Mouse (Mus musculus): ENCODE data around the gene Cacna1d.

Gene Cacna1d

DNA sequence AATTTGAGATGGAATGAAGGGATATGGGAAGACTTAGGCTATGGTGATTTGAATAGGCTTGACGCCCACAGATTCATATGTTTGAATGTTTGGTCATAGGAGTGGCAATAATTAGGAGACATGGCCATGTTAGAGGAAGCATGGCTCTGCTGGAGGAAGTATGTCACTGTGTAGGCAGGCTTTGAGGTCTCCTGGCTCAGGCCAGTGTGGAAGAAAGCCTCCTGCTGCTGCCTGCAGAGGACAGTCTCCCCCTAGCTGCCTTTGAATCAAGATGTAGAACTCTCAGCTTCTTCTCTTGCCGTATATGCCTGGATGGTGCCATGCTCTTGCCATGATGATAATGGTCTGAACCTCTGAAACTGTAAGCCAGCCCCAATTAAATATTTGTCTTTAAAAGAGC is 120.2 kb downstream of the Cacna1d start:
- no peak for DNase-seq (ENCODE audit: low spot score)

DNA sequence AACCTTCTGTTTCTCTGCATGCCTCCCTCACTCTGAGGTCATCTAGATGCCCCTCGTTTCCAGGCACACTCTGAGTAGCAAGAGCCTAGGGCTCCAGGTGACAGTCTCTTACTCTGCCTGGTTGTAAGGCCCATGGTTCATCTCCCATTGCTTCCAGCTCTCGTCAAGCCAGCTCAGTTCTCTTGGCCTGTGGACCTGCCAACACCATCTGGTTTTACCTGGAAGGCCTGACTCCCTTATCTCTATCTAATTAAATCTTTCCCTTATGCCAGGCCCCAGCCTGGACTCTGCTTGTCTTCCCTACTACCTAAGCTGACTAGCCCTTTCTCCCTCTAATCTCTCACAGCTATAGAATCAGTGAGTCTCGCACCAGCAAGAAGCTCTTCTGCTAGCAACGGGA is 124.2 kb downstream of the Cacna1d start:
- DNase-seq (ENCODE audit: low spot score): no peak

DNA sequence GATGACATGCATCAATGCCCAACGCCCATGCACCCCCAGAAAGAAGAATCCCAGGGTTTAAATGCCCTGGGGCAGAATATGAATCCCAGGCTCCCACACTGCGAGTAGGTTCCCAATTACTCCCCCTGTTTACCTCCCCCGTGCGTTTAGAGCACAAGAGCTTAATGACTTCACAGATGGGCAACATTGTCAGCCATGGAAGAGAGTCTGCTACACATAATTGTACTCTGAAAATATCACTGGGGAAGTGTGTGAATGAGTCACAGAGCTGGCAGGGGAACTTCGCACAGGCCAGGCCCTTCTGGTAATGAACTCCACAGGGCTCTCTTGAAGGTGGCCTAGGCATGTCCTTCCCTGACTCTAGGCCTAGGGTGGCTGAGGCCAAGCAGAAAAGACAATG is 125.4 kb downstream of the Cacna1d start:
- no peak for DNase-seq (ENCODE audit: low spot score)

DNA sequence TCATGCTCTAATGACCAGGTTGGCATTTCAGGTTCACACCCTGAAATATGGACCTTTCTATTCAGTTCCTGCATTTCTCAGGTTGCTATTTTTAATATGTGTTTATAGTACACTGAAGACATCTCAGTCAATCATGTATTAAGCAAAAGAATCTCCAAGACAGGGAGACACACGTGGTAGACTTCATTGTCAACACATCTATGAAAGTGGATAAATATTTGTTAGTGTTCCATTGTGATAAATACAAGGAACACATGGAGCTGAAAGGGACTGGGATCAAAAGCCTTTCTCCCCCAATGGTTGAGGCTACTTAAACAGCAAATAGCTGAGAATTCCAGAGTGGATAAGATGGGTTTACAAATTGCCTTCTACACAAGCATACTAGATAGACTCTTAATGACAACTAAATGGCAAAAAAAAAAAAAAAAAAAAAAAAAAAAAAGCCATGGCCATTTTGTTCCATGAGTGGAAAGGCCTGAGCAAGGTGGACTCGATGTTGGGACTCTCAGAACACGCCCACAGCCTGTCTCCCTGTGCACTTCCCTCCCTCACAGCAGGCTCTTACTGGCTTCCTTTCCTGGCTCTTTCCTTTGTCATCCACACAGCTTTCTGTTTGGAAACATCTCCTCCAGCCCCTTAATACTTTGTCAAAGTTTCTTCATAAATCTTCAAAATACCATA is 127.6 kb downstream of the Cacna1d start:
- no peak for DNase-seq (ENCODE audit: low spot score)

DNA sequence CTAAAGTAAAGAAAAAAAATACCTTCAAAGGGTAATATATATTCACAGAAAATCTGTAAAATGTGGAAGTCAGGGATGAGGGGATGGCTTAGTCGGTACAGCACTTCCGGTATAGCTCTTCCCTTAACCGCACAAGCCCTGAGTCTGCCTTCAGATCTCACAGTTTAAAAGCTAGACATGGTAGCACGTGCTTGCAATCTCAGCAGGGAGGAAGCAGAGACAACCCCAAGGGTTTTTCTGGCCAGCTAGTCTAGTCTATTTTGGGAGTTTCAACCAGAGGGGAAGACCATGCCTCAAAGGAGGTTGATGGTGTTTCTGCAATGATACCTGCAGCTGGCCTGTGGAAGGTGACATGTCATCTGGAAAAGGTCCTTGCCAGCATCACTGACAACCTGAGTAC is 128.9 kb downstream of the Cacna1d start:
- no peak for DNase-seq (ENCODE audit: low spot score)

DNA sequence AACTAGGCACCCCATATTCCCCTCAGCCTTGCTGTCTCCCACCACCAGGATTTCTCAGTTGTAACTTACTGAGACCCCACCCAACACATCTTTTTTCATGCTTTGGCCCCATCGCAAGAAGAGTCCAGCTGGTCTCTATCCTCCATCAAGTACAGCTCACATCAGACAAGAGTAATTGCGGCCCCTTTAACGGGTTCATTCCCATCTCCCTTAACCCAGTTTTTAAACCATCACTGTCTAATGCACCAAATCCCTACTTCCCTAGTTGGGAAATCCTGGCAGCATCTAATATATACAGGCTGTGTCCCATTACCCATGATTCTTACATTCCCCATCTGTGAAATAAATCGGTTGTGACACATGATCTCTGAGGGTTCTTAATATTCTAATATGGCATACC is 130.8 kb downstream of the Cacna1d start:
- no peak for DNase-seq (ENCODE audit: low spot score)

DNA sequence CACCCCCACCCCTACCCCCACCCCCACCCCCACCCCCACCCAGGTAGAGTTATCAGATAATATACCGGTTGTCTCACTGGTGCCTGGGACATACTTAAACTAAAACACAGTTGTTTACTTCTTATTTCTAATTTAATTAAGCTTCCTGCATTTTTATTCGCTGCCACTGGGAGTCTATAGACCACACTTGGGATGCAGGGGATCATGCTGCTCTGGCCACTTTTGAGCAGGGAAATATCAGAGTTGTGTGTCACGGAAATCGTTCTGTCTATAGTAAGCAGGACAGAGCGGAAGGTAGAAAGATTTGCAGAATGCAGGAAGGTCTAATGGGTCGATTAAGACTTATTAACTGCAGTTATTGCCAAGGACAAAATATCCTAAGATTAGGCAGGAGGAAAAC is 131.3 kb downstream of the Cacna1d start:
- no peak for DNase-seq (ENCODE audit: low spot score)

DNA sequence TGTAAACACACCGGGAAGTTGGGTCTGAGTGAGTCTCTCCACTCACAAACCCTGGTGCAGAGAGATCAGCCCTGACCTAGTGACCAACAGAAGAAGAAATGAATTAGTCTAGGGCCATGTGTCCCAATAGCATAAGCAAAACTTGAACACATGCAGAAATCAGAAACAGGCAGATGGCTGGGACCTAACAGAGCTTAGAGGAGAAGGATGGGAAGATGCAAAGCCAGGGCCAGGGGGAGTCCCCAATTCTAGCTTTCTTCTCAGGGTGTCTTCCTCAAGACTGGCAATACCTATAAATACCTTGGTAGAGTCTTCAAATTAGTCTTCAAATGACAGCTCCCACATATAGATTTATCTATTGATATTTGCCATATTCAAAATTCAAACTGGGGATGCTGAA is 133.2 kb downstream of the Cacna1d start:
- DNase-seq (ENCODE audit: low spot score): no peak

DNA sequence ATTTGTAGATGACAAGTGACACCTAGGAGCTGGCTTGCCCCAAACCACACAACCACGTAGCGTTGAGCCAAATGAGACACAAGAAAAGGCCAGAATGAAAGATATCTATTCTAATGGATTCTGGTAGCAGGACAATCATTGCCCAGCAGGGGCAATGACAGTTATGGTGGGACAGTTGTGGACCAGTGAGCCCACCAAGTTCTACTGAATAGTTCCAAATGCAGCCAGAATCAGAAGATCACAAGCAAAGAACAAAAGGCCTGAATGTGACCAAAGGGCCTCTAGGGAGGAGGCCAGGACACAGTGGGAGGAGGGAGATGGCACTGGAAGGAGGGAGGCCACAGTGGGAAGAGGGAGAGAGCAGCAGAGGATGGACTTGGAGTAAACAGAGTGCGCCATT is 134.8 kb downstream of the Cacna1d start:
- no peak for DNase-seq (ENCODE audit: low spot score)

DNA sequence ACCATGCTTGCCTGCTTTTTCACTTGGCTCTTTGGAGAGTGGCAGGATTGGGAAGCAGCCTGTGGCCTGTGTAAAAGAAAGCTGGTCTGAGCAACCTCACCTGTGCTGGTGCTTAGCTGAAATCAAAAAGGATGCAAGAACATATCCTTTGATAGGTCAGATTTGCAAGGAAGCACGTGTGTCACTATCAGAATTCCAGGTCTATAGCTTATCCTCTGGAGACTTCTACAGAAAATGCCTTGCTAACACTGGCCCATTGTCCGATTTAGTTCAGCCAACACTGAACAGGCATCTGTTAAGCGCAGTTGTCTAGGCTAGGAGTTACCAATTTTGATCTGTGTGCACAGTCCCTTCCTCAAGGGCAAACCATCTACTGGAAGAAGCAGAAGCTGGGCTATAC is 136.5 kb downstream of the Cacna1d start:
- DNase-seq (ENCODE audit: low spot score): no peak

DNA sequence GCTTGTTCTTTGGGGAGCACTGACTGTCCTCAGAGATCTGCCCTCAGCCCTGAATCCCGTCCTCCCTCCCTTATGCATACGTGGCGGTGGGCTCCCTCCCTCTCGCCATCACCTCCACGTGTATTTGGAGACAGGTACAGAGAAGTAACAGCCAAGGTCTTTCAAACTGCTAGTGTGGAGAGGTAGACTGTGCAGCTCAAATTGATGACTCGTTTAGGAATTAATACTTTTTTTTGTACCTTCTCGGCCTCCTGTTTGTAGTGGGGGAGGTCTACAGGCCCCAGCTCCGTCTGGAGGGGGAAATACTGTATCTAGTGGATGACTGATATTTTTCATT is 137.2 kb downstream of the Cacna1d start:
- no peak for DNase-seq (ENCODE audit: low spot score)

DNA sequence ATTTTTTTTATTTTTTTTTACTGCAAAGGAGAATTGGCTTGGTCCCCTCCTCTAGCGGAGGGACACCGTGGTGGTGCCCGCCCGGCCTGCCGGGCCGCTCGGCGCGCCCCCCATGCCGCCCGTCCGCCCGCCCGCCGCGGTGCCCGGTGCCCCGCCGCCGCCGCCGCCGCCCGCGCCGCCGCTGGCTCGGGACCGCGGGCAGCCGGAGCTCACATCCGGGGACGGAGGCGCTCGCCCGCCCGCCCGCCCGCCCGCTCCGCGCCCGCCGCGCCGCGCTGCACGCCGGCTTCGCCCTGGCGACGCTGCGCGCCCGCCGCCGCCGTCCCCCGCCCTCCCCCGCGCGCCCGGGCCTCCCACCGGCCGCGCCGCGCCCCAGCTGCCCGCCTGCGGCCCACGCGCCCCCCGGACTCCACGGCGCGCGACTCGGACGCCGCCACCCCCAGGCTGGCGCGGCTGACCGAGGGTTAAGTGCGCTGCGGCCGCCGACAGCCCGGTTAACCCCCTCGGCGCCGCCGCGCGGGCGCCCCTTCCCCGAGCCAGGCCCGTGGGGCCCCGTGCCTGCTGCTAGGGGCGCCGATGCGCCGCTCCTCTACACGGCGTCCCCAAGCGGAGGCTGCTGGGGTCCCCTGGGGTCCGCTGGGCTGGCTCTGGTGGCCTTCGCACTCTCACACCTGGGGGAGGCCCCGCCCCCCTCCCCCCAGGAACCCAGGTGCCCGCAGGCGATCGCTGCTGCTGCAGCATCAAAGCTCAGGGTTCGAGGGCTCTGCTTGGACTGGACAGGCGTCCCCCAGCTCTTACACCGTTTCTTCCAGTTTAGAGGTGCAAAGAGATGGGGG is 137.7 kb downstream of the Cacna1d start:
- peak; percentile 38 for DNase-seq (ENCODE audit: low spot score)

DNA sequence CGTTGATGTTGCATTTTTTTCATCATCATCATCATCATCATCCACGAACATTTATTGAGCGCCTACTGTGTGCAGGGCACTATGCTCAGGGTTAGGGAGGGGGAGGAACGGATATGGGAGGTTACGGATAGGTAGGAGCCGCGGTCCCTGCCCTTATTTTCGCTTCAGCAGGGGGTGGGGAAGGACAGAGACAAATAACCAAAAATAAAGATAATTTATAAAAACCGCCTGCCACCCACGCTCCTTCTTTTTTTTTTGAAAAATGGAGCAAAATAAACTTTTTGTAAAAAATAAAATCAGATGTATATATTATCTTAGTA is 138.3 kb downstream of the Cacna1d start:
- DNase-seq (ENCODE audit: low spot score): no peak

DNA sequence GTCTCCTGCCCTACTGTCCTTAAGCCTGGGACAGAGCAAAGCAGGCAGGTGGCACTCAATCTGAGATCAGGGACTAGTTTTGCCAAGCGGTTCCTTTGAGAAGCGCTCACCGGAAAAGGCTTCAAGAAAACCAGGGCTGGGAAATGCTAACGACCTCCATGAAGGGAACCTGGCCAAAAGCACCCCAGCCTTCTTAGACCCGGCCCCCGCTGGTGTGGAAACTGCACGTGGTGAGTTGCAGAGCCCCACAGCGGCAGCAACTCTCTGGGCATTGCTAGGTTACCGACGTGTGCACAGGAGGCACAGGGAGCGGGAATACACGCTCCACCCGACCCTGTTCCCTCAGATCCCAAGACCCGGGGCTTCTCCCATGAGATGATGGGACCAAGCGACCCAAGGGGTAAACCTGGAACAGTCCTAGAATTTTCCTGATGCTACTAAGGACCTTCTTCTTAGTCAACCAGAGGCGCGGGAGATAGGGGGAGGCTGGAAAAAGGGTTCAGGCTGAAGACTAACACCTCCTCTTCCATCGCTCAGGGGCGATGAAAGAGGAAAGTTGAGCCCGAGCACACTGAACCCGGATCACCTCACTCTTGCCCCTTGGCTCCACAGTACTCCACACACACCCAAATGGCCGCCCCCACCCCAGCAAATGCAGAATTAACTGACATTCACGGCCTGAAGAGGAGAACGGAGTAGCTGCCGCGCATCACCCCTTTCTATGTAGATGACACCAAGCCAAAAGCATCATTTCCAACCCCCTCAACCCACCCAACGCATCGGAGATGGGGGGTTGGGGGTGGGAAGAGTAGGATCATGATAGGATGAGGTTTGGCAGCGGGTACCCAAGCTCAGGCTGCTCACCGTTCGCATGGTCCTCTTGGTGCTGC is 138.9 kb downstream of the Cacna1d start:
- peak; percentile 23 for DNase-seq (ENCODE audit: low spot score)

DNA sequence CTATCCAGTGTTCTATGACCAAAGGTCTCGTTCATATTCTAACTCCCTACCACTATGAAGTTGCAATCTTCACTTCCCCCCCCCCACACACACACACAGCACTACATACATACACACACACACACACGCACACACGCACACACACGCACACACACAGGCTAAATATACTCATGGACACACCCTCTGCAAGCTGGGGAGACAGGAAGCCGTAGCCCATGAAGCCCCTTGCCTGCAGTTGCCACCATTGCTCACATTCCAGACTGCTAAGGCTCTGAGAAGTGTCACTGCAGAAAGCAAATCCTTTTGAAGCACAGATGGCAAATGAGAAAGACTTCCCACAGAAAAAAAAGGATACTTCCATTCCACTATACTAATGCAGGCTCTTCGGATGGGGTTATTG is 141.0 kb downstream of the Cacna1d start:
- no peak for DNase-seq (ENCODE audit: low spot score)

DNA sequence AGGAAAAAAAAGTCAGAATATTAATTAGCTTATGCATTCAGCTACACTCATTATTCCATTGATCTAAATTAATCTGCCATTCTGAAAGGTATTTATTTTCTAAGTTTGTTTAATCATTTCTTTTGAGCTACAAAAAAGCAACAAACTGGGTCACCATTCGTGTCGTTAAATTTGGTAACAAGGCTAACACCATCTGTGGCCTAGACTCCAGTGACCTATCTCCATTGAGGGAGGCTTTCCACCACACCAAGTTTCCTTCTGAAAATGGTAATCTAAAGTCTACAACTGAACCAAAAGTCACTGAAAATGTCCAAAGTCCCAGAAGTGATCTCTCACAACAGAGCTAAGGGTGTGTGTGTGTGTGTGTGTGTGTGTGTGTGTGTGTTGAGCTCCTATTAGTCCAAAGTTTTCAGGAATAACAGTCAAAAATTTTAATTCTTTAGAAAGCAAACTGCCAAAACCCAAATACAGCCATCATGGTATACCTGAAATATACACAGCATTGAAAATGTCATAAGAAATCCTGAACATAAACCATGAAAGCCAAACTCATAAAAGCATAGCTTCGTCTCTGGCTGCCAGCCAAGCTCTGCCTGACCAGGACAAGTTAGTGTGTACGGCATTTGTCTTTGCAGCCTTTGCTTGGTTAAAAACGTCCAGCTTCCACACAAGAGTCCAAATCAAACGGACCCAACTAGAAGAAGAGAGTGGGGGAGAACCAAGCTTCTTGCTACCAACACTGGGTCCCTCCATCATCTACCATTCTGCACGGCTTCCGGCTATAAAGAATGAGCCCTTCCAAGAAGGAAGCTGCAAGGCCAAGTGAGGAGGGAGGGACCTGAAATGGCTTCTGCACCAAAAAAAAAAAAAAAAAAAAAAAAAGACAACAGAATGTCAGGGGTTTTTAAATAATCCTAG is 146.0 kb downstream of the Cacna1d start:
- no peak for DNase-seq (ENCODE audit: low spot score)

DNA sequence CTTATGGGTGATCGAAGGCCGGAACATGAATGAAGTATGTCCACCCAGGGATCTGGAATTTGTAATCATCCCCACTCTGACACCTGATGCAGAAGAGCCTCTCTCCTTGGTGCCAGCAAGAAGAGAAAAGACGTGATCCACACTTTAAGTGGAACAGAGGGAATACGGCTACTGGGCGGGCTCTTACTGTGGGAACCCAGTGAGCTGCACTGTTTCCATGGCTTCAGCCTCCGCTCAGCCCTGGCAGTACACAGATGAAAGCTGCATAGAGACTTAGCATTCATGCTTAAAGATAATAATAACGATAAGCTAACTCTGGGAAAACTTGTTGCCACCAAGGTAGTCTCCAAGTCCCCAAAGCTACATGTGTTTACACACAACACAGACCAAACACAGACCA is 147.5 kb downstream of the Cacna1d start:
- DNase-seq (ENCODE audit: low spot score): no peak

DNA sequence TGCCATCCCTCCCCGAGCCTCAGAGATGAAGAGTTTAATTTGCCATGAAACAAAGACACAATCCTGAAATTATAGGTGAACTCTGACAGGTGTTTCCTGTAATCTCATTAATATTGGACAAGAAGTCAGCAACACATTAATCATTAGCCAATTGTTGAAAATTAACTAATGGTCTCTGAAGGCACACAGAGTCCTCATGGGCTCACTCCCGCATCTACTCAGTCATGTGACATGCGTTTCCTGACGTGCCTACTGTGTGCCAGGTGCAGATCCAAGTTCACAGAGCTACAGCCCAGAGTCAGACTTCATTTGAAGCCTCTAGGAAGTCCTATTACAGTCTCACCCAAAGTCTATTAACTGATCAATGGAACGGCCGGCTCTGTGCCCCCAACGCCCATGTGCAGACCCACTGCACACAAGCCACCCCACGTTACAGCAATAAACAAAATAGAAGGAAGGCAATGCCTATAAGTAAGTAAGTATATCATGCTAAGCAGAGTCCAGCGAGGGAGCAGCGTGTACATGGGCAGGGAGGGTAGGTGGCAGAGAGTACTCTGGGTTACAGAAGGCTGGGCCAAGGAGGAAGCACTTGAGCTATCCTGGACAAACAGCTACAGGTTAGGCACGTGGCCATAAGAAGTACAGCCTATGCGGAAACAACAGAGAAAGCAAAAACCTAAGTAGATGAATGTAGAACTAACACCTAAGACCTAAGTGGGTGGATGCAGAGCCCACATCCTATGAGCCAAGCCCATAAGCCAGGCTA is 149.2 kb downstream of the Cacna1d start:
- DNase-seq (ENCODE audit: low spot score): no peak

DNA sequence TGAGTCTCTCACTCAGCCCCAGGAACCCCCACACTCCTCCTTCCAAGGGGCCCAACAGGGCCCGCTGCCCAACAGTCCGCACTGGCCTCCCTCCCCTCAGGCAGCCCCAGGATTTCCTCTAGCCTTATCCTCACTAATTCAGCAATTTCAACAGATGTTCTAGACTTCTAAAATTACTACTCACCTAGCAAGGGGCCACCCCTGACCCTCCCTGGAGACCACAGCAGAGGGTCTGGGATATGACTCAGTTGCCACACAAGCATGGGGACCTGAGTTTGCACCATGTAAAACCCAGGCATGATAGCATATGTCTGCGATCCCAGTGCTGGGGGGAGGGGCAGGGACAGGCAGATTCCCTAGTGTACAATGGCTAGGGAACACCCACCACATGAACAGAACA is 151.1 kb downstream of the Cacna1d start:
- DNase-seq (ENCODE audit: low spot score): no peak

DNA sequence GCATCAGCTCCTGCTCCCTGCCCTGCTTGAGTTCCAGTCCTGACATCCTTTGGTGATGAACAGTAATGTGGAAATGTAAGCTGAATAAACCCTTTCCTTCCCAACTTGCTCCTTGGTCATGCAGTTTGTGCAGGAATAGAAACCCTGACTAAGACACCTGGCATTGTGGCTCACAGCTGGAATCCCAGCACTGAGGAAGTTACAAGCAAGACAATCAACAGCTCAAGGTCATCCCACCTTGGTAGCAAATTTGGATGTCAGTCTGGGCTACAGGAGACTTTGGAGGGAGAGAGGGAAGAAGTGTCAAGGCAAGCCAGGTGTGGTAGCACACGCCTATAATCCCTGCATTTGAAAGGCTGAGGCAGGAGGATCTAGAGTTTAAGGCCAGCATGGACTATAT is 159.4 kb downstream of the Cacna1d start:
- DNase-seq (ENCODE audit: low spot score): no peak

All from ovary, postnatal 36 days (tissue).